Mouse (Mus musculus) thymus, adult 2 months (tissue): Measurements from ENCODE around the gene Polr2a. TPM values are rescaled to one million over a fixed set of nuclear protein-coding genes. Genes with fewer than 3 reads are reported as not detected.
A peak's percentile ranks its signal among the peaks of the same experiment; 100 is the strongest.

ENCODE experiments used
- DNase-seq: peaks from one replicate; pipeline ENCODE4 v3.0.0; 2021
- H3K27ac ChIP-seq: fragments of 200-500 bp; 2 replicates; pipeline ENCODE4 v1.5.1; 2012; ENCODE audit warnings: low read length, control low read depth; ENCODE audit not compliant: control insufficient read depth, insufficient read depth
- H3K27me3 ChIP-seq: fragments of 200-500 bp; 2 replicates; pipeline ENCODE4 v1.6.1; 2012; ENCODE audit warnings: mild to moderate bottlenecking, low read length, moderate library complexity, mixed read lengths; ENCODE audit not compliant: control insufficient read depth, insufficient read depth
- H3K36me3 ChIP-seq: fragments of 200-500 bp; 2 replicates; pipeline ENCODE4 v1.6.1; 2012; ENCODE audit warnings: mild to moderate bottlenecking, low read length, moderate library complexity; ENCODE audit not compliant: control insufficient read depth, insufficient read depth
- H3K4me1 ChIP-seq: fragments of 200-500 bp; replicated peaks from 2 replicates; pipeline ENCODE4 v1.6.1; 2012; ENCODE audit warnings: low read length; ENCODE audit not compliant: control insufficient read depth, insufficient read depth
- H3K4me3 ChIP-seq: fragments of 200-500 bp; 2 replicates; pipeline ENCODE4 v1.5.1; 2012; ENCODE audit warnings: mild to moderate bottlenecking, low read length, control low read depth, moderate library complexity; ENCODE audit not compliant: control insufficient read depth, insufficient read depth
- CTCF ChIP-seq: fragments of 200-500 bp; IDR thresholded peaks from 2 replicates; pipeline ENCODE4 v1.5.1; 2012; ENCODE audit warnings: mild to moderate bottlenecking, control low read depth, low read length, moderate library complexity, borderline replicate concordance; ENCODE audit not compliant: control insufficient read depth, poor library complexity, insufficient read depth; ENCODE audit errors: extremely low read depth
- POLR2A ChIP-seq: fragments of 200-500 bp; IDR thresholded peaks from 2 replicates; pipeline ENCODE4 v1.6.1; 2012; ENCODE audit warnings: mild to moderate bottlenecking, low read length, control low read depth, moderate library complexity; ENCODE audit not compliant: control insufficient read depth, poor library complexity, insufficient read depth; ENCODE audit errors: extremely low read depth
- WGBS: fragments of 180-500 bp; shearing (Covaris S2); methylation state at CpG from one replicate; pipeline ENCODE4 v1.1.7; 2018; 5-methylcytosine and 5-hydroxymethylcytosine counted together
- polyA plus RNA-seq: library from polyadenylated mRNA; depleted of rRNA; stranded (reverse); fragments of >200 nt; gene quantifications from 2 replicates; pipeline ENCODE4 v1.2.3, GENCODE M21; 2012

Gene Polr2a
- polyA plus RNA-seq, 1 experiment, result 113 TPM

- no peak overlapping the region for H3K4me3 ChIP-seq
- peaks cover 31% of the 10 kb centered on the region for H3K4me1 ChIP-seq
- no peak for DNase-seq
- no peak overlapping the region for H3K27ac ChIP-seq
- no peaks in the 10 kb centered on the region for H3K27me3 ChIP-seq
- 92% methylated on average over 7 of the region's 7 CpGs for WGBS
- TF ChIP-seq POLR2A, result no peak
- TF ChIP-seq CTCF, result no peak
- no peaks in the 10 kb centered on the region for H3K36me3 ChIP-seq
These were observed 5.1 kb upstream of the Polr2a start for GRCm38 (mm10) chr11:69763551-69763950.

- Histone ChIP-seq H3K27ac (no peak within 1 kb of the TSS), H3K4me3 (no peak within 1 kb of the TSS), H3K27me3 (no peaks in the 10 kb centered on the region), H3K4me1 (peaks cover 20% of the 10 kb centered on the region), H3K36me3 (no peaks in the 10 kb centered on the region)
- no peak for DNase-seq
- WGBS, result 61% methylated on average over 1 of the region's 1 CpGs
- no peak for TF ChIP-seq CTCF
These were observed 3.4 kb upstream of the Polr2a start, which contains the start of gene Slc35g3 for GRCm38 (mm10) chr11:69761868-69762267. Gene Slc35g3, minus strand, starts transcription at chr11:69761968.

GRCm38 (mm10) chr11:69760901-69761200, 2.4 kb upstream of the Polr2a start:
- WGBS, result 96% methylated on average over 7 of the region's 7 CpGs
- H3K36me3 ChIP-seq, result no peaks in the 10 kb centered on the region
- no peak overlapping the region for H3K27ac ChIP-seq
- DNase-seq, result no peak
- TF ChIP-seq CTCF (no peak), POLR2A (no peak)
- H3K4me3 ChIP-seq, result no peak overlapping the region
- no peaks in the 10 kb centered on the region for H3K27me3 ChIP-seq
- H3K4me1 ChIP-seq, result peaks cover 19% of the 10 kb centered on the region

GRCm38 (mm10) chr11:69760160-69760900, 1.9 kb upstream of the Polr2a start:
- 93% methylated on average over 14 of the region's 14 CpGs for WGBS
- Histone ChIP-seq H3K27me3 (no peaks in the 10 kb centered on the region), H3K27ac (no peak overlapping the region), H3K36me3 (no peaks in the 10 kb centered on the region), H3K4me1 (peaks cover 18% of the 10 kb centered on the region), H3K4me3 (no peak overlapping the region)
- no peak for DNase-seq
- TF ChIP-seq POLR2A (no peak), CTCF (no peak)

- WGBS, result under 1% methylated on average over 37 of the region's 37 CpGs
These were observed 709 bp upstream of the Polr2a start for GRCm38 (mm10) chr11:69758971-69759721.

GRCm38 (mm10) chr11:69758090-69758456, 364 bp downstream of the Polr2a start:
- Histone ChIP-seq H3K36me3 (no peaks in the 10 kb centered on the region), H3K27ac (peak overlapping the region; percentile 81), H3K4me1 (peaks cover 14% of the 10 kb centered on the region), H3K4me3 (peak overlapping the region; percentile 47), H3K27me3 (no peaks in the 10 kb centered on the region)
- WGBS, result 2% methylated on average over 26 of the region's 26 CpGs
- peak; percentile 96 for DNase-seq
- TF ChIP-seq CTCF, result 0 out of 2 replicates have a peak, but pooled peaks have one; percentile 30
- no peak for TF ChIP-seq POLR2A

More at GRCm38 (mm10) chr11:69758971-69759721, 709 bp upstream of the Polr2a start:
- DNase-seq, result peak; percentile 64
- Histone ChIP-seq H3K4me1 (peaks cover 14% of the 10 kb centered on the region), H3K27ac (peak overlapping the region; percentile 93), H3K27me3 (no peaks in the 10 kb centered on the region), H3K4me3 (peak overlapping the region; percentile 69), H3K36me3 (no peaks in the 10 kb centered on the region)
- TF ChIP-seq POLR2A (no peak; the same call in 1 of the 2 replicates), CTCF (no peak)

- DNase-seq, result no peak
- no peaks in the 10 kb centered on the region for H3K27me3 ChIP-seq
- peaks cover 14% of the 10 kb centered on the region for H3K4me1 ChIP-seq
- H3K36me3 ChIP-seq, result no peaks in the 10 kb centered on the region
- peak overlapping the region; percentile 47 for H3K4me3 ChIP-seq
- WGBS, result 44% methylated on average over 9 of the region's 9 CpGs
- peak overlapping the region; percentile 70 for H3K27ac ChIP-seq
- no peak for TF ChIP-seq POLR2A
- TF ChIP-seq CTCF, result no peak
These were observed 941 bp downstream of the Polr2a start for GRCm38 (mm10) chr11:69757303-69758089.
